ENCODE assay signal across 31 mouse cellular contexts in genomic region chr19:3356516-3356915, GRCm38 (mm10). TPM values are rescaled to one million over a fixed set of nuclear protein-coding genes. Genes with fewer than 3 reads are reported as not detected.
A peak's percentile ranks its signal among the peaks of the same experiment; 100 is the strongest.
DNase-seq lines count a peak whose midpoint lies in the region; ATAC-seq and TF ChIP-seq lines count a peak whose summit lies in the region.
"Had no signal": no experiment of that assay in that cellular context is flagged by ENCODE, and none has a peak within 500 bp of the region (broad histone marks: within the 10 kb centered on the region; RNA-seq: fewer than 3 reads in every experiment).

No protein-coding gene starts in this region.

- 79% methylated on average over 5 of the region's 5 CpGs for WGBS in kidney, embryonic 16.5 days
- 73% methylated on average over 5 of the region's 5 CpGs for WGBS in kidney, embryonic 14.5 days

- H3K36me3 ChIP-seq in kidney, embryonic 16.5 days (ENCODE audit: insufficient read depth, low read length), result peaks cover 21% of the 10 kb centered on the region
- no peaks in the 10 kb centered on the region; the same call in 1 of the 2 replicates for H3K36me3 ChIP-seq in kidney, embryonic 14.5 days (ENCODE audit: control insufficient read depth, insufficient read depth, low read length)
- H3K36me3 ChIP-seq: embryonic facial prominence, embryonic 10.5 days; forebrain, embryonic 12.5 days; forebrain, embryonic 15.5 days; heart, embryonic 10.5 days had no signal

- DNase-seq in kidney, adult 11 months, result peak; percentile 69
- DNase-seq in kidney, postnatal 4 days, result no peak
- peak; percentile 49 to 67 for DNase-seq in kidney, adult 8-10 months
- DNase-seq in left cerebral cortex, adult 2 months (ENCODE audit: extremely low spot score in 1 of 2, low spot score in 2 of 2), result no peak
- no peak for DNase-seq in layer of hippocampus, adult 8-10 months (ENCODE audit: low spot score in 2 of 2)
- DNase-seq in embryo, embryonic 10 days (ENCODE audit: low spot score), result no peak
- DNase-seq: adrenal gland, adult 8-10 months; adrenal gland, postnatal 25 days; cerebellum, adult 18-20 months; cerebellum, adult 9-10 months; cerebellum, postnatal 14 days; embryo, embryonic 11 days; gastrocnemius, postnatal 25 days; heart, adult 2 months; heart, postnatal 14 days; heart, postnatal 4 days had no signal

- H3K4me2 ChIP-seq in kidney, embryonic 16.5 days (replicated peaks; ENCODE audit: low read depth, low read length), result no peak overlapping the region
- no peak overlapping the region for H3K4me2 ChIP-seq in kidney, embryonic 14.5 days (replicated peaks; ENCODE audit: low read depth, low read length)
- H3K4me2 ChIP-seq: embryonic facial prominence, embryonic 13.5 days; forebrain, embryonic 12.5 days; forebrain, embryonic 15.5 days; heart, embryonic 13.5 days; hindbrain, embryonic 14.5 days had no signal

- no peaks in the 10 kb centered on the region for H3K9me3 ChIP-seq in kidney, embryonic 16.5 days (ENCODE audit: low read length)
- H3K9me3 ChIP-seq in kidney, embryonic 14.5 days (ENCODE audit: control insufficient read depth, low read length), result no peaks in the 10 kb centered on the region
- H3K9me3 ChIP-seq: embryonic facial prominence, embryonic 10.5 days; embryonic facial prominence, embryonic 13.5 days; forebrain, embryonic 12.5 days; forebrain, embryonic 15.5 days; G1E; heart, embryonic 10.5 days had no signal

- no peaks in the 10 kb centered on the region for H3K4me1 ChIP-seq in kidney, embryonic 16.5 days (ENCODE audit: insufficient read depth, low read length)
- H3K4me1 ChIP-seq in kidney, embryonic 14.5 days (ENCODE audit: control insufficient read depth, insufficient read depth, low read length), result no peaks in the 10 kb centered on the region
- H3K4me1 ChIP-seq: embryonic facial prominence, embryonic 13.5 days; forebrain, embryonic 12.5 days had no signal

- H3K9ac ChIP-seq in kidney, embryonic 16.5 days (replicated peaks; ENCODE audit: low read length), result no peak overlapping the region
- no peak overlapping the region for H3K9ac ChIP-seq in kidney, embryonic 14.5 days (ENCODE audit: low read depth, low read length)
- H3K9ac ChIP-seq: embryonic facial prominence, embryonic 13.5 days; forebrain, embryonic 12.5 days; forebrain, embryonic 15.5 days; heart, embryonic 13.5 days; hindbrain, embryonic 14.5 days had no signal

- no peak for ATAC-seq in kidney, embryonic 16.5 days (ENCODE audit: low FRiP score, low TSS enrichment)
- 0 out of 2 replicates have a peak, but pooled peaks have one; percentile 12 for ATAC-seq in kidney, embryonic 14.5 days (ENCODE audit: low FRiP score, low TSS enrichment)
- ATAC-seq: activated CD4-positive, CD25-positive, alpha-beta regulatory T cell, adult 4 months; forebrain, embryonic 15.5 days; hindbrain, postnatal 0 days had no signal

- intact Hi-C loops in left cerebral cortex, adult 2 months (cut with DNase I), result no loop called here

- no peak for TF ChIP-seq CTCF in left cerebral cortex, adult 2 months (IDR thresholded peaks at IDR 0.05)

- no peak overlapping the region for H3K4me3 ChIP-seq in kidney, embryonic 16.5 days (ENCODE audit: low read length)
- no peak overlapping the region for H3K4me3 ChIP-seq in kidney, embryonic 14.5 days (ENCODE audit: low read length)
- H3K4me3 ChIP-seq in left cerebral cortex, adult 2 months, result no peak overlapping the region
- H3K4me3 ChIP-seq: embryonic facial prominence, embryonic 10.5 days; embryonic facial prominence, embryonic 13.5 days; erythroblast, embryonic 14.5 days; forebrain, embryonic 12.5 days; forebrain, embryonic 15.5 days; heart, adult 2 months; heart, embryonic 10.5 days; heart, embryonic 13.5 days had no signal

- no peak overlapping the region for H3K27ac ChIP-seq in kidney, embryonic 16.5 days (ENCODE audit: low read length)
- no peak overlapping the region for H3K27ac ChIP-seq in kidney, embryonic 14.5 days (ENCODE audit: low read depth, low read length)
- no peak overlapping the region for H3K27ac ChIP-seq in left cerebral cortex, adult 2 months
- H3K27ac ChIP-seq: embryonic facial prominence, embryonic 10.5 days; embryonic facial prominence, embryonic 13.5 days; forebrain, embryonic 12.5 days; forebrain, embryonic 15.5 days; heart, adult 2 months; heart, embryonic 10.5 days; heart, embryonic 13.5 days; hindbrain, embryonic 14.5 days; hindbrain, postnatal 0 days had no signal

- no peaks in the 10 kb centered on the region for H3K27me3 ChIP-seq in kidney, embryonic 16.5 days (ENCODE audit: insufficient read depth, low read length)
- H3K27me3 ChIP-seq in kidney, embryonic 14.5 days (ENCODE audit: control insufficient read depth, insufficient read depth, low read length), result no peaks in the 10 kb centered on the region
- H3K27me3 ChIP-seq: embryonic facial prominence, embryonic 13.5 days; forebrain, embryonic 12.5 days; forebrain, embryonic 15.5 days; heart, embryonic 13.5 days had no signal

RNA-seq across cellular contexts. Expression of gene Tesmin, which starts 32.1 kb away (rescaled TPM):
- polyA plus RNA-seq in kidney, embryonic 16.5 days (2015; fragmentation: Nextera tagmentation; extraction: Ambion mirVana), result 0.27 and 0.36 TPM in 2 replicates
- polyA plus RNA-seq in kidney, embryonic 14.5 days (2014; fragmentation: Nextera tagmentation; extraction: Ambion mirVana), result 0.51 and 0.53 TPM in 2 replicates
- under 1 TPM; 0.19 to 0.36 TPM for total RNA-seq in left cerebral cortex, adult 2 months (2021)
- total RNA-seq in layer of hippocampus, adult 8-10 months (2022), result under 1 TPM in 3 of 4 experiments, not detected in 1; 0.38 to 0.83 (median 0.43) TPM
- polyA plus RNA-seq: activated CD4-positive, CD25-positive, alpha-beta regulatory T cell, adult 4 months had no signal

RNA-seq across cellular contexts. Expression of gene Cpt1a, which starts 34.4 kb away (rescaled TPM):
- 44.5 and 46.4 TPM in 2 replicates for polyA plus RNA-seq in kidney, embryonic 16.5 days (2015; fragmentation: Nextera tagmentation; extraction: Ambion mirVana)
- 10.0 and 23.8 TPM in 2 replicates for polyA plus RNA-seq in kidney, embryonic 14.5 days (2014; fragmentation: Nextera tagmentation; extraction: Ambion mirVana)
- 10 to 100 TPM; 20.6 to 27.8 TPM for total RNA-seq in left cerebral cortex, adult 2 months (2021)
- 10 to 100 TPM; 24.0 to 30.2 (median 26.7) TPM for total RNA-seq in layer of hippocampus, adult 8-10 months (2022)

RNA-seq across cellular contexts. Expression of gene Gal, which starts 57.8 kb away (rescaled TPM):
- 0.46 and 0.62 TPM in 2 replicates for polyA plus RNA-seq in kidney, embryonic 16.5 days (2015; fragmentation: Nextera tagmentation; extraction: Ambion mirVana)
- polyA plus RNA-seq in kidney, embryonic 14.5 days (2014; fragmentation: Nextera tagmentation; extraction: Ambion mirVana), result not detected in 2 replicates
- total RNA-seq in left cerebral cortex, adult 2 months (2021), result under 1 TPM in 1 of 2 experiments, not detected in 1; 0.56 TPM
- total RNA-seq in layer of hippocampus, adult 8-10 months (2022), result 1 to 10 TPM in 1 of 4 experiments, under 1 TPM in 2, not detected in 1; 0.52 to 1.0 (median 0.63) TPM
- total RNA-seq: common myeloid progenitor, adult 5-6 weeks; G1E; granulocyte monocyte progenitor cell, adult 5-6 weeks; heart, adult 2 months; heart, postnatal 14 days had no signal
- polyA plus RNA-seq: erythroblast, embryonic 14.5 days; G1E had no signal

Comparison
In these comparisons a context has a peak if more than half of its experiments do, and no peak if none do; other contexts are left out.
1. DNase-seq: peak in kidney, adult 11 months (single experiment) and kidney, adult 8-10 months (2 of 2); none in kidney, postnatal 4 days (0 of 2), left cerebral cortex, adult 2 months (0 of 2), layer of hippocampus, adult 8-10 months (0 of 2) and embryo, embryonic 10 days (single experiment).